In genomic region chr1:54765632-54766238, GRCm38 (mm10) we compare ENCODE assay signal across 15 mouse cellular contexts.
DNase-seq lines count a peak whose midpoint lies in the region; ATAC-seq and TF ChIP-seq lines count a peak whose summit lies in the region.
"Had no signal": no experiment of that assay in that cellular context is flagged by ENCODE, and none has a peak within 500 bp of the region (broad histone marks: within the 10 kb centered on the region; RNA-seq: fewer than 3 reads in every experiment).

No protein-coding gene starts in this region.

- H3K9me3 ChIP-seq in heart, postnatal 0 days (replicated peaks; ENCODE audit: control insufficient read depth, low read length): peaks cover 3% of the 10 kb centered on the region; the same call in 1 of the 2 replicates
- H3K9me3 ChIP-seq: heart, embryonic 15.5 days; stomach, embryonic 15.5 days had no signal

- intact Hi-C loops in gastrocnemius, postnatal 14 days (cut with DNase I; ENCODE audit: low total_unique reads): loop anchor here (10.0 kb wide), 1 partner anchor 49 kb away; no protein-coding TSS in a partner anchor
- intact Hi-C loops in left cerebral cortex, postnatal 14 days (cut with DNase I): no loop called here

- H3K27me3 ChIP-seq in heart, postnatal 0 days (ENCODE audit: control insufficient read depth, insufficient read depth, low read length): no peaks in the 10 kb centered on the region
- H3K27me3 ChIP-seq: heart, embryonic 15.5 days; megakaryocyte, embryonic 14.5 days; stomach, embryonic 15.5 days had no signal

- DNase-seq in gastrocnemius, postnatal 25 days: peak; percentile 12
- no peak for DNase-seq in gastrocnemius, postnatal 14 days
- peak; percentile 23 for DNase-seq in ovary, adult 18-20 months (ENCODE audit: low spot score)
- no peak for DNase-seq in ovary, postnatal 10 days (ENCODE audit: low spot score)
- DNase-seq in heart, postnatal 0 days (ENCODE audit: low spot score): no peak
- DNase-seq in lung, postnatal 36 days: peak; percentile 84
- no peak for DNase-seq in spleen, postnatal 10 days (ENCODE audit: low spot score in 2 of 2)
- DNase-seq in left cerebral cortex, postnatal 14 days (ENCODE audit: low spot score in 2 of 2): no peak
- DNase-seq: cerebellum, adult 18-20 months; forebrain, postnatal 0 days; liver; right cerebral cortex, postnatal 4 days had no signal

- H3K36me3 ChIP-seq in heart, postnatal 0 days (replicated peaks; ENCODE audit: control insufficient read depth, insufficient read depth, low read length): peaks cover 16% of the 10 kb centered on the region; the same call in 1 of the 2 replicates
- H3K36me3 ChIP-seq: heart, embryonic 15.5 days; stomach, embryonic 15.5 days had no signal

- peak overlapping the region; percentile 15; the same call in 1 of the 2 replicates for H3K27ac ChIP-seq in heart, postnatal 0 days (ENCODE audit: low read depth)
- H3K27ac ChIP-seq: heart, embryonic 15.5 days; stomach, embryonic 15.5 days had no signal

- H3K9ac ChIP-seq in heart, postnatal 0 days (replicated peaks; ENCODE audit: low read depth, low read length): no peak overlapping the region
- H3K9ac ChIP-seq: forebrain, postnatal 0 days; heart, embryonic 15.5 days; stomach, embryonic 15.5 days had no signal

- no peak for TF ChIP-seq EP300 in heart, postnatal 0 days (IDR thresholded peaks at IDR 0.05; ENCODE audit: low read depth)

- 62% methylated on average over 2 of the region's 2 CpGs for WGBS in heart, postnatal 0 days

- H3K4me3 ChIP-seq in heart, postnatal 0 days (ENCODE audit: low read depth, low read length): no peak overlapping the region
- H3K4me3 ChIP-seq: heart, embryonic 15.5 days; megakaryocyte, embryonic 14.5 days; stomach, embryonic 15.5 days had no signal

- no peak for ATAC-seq in heart, postnatal 0 days (ENCODE audit: insufficient read depth, low read depth)
- ATAC-seq: forebrain, postnatal 0 days had no signal

- peaks cover 9% of the 10 kb centered on the region for H3K4me1 ChIP-seq in heart, postnatal 0 days (ENCODE audit: control insufficient read depth, insufficient read depth)
- H3K4me1 ChIP-seq: heart, embryonic 15.5 days; megakaryocyte, embryonic 14.5 days; stomach, embryonic 15.5 days had no signal

- no peak for TF ChIP-seq CTCF in heart, postnatal 0 days (IDR thresholded peaks at IDR 0.05; ENCODE audit: low read depth)

- H3K4me2 ChIP-seq in heart, postnatal 0 days (ENCODE audit: low read depth, low read length): no peak overlapping the region
- H3K4me2 ChIP-seq: heart, embryonic 15.5 days; stomach, embryonic 15.5 days had no signal

Comparison
In these comparisons a context has a peak if more than half of its experiments do, and no peak if none do; other contexts are left out.
1. DNase-seq: peak in gastrocnemius, postnatal 25 days (single experiment), ovary, adult 18-20 months (single experiment) and lung, postnatal 36 days (single experiment); none in gastrocnemius, postnatal 14 days (single experiment), ovary, postnatal 10 days (single experiment), heart, postnatal 0 days (single experiment), spleen, postnatal 10 days (0 of 2) and left cerebral cortex, postnatal 14 days (0 of 2).